Mouse (Mus musculus): ENCODE measurements around the gene Hipk2. TPM values are rescaled to one million over a fixed set of nuclear protein-coding genes. Genes with fewer than 3 reads are reported as not detected.
"Not testable (repeated sequence)": the region's sequence is repeated elsewhere in the genome, so short reads cannot be mapped to it uniquely, and the experiment has no call there.

Gene Hipk2
- total RNA-seq, 2 experiments from 2014 or later, result 60.4 to 62.3 TPM

GRCm38 (mm10) chr6:38704264-38704984, 171.5 kb downstream of the Hipk2 start:
- DNase-seq (ENCODE audit: low spot score in 2 of 2), result no peak

DNA sequence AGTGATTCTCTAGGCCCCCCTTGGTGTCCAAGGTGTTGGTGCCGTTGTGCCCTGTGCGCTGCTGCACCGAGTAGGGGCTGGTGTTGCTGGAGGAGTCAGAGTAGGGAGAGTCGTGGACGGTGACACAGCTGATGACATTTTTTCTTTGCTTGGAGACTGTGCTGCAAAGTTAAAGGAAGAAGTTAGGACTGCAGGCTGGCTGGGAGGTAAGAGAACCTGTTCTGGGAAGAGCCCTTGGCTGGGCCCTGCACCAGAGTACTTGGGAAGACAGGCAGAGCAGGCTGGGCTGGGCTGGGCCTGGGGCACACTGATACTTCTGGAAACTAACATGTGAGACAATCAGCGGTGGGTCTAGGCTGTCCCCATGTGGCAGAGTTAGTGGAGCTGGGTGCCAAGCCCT, 172.4 kb downstream of the Hipk2 start:
- no peak for DNase-seq (ENCODE audit: low spot score in 2 of 2)

GRCm38 (mm10) chr6:38702810-38703399, 173.1 kb downstream of the Hipk2 start:
- no peak for DNase-seq (ENCODE audit: low spot score in 2 of 2)

GRCm38 (mm10) chr6:38701421-38701820, 174.5 kb downstream of the Hipk2 start:
- no peak for DNase-seq (ENCODE audit: low spot score in 2 of 2)

GRCm38 (mm10) chr6:38698233-38698889, 177.6 kb downstream of the Hipk2 start:
- no peak for DNase-seq (ENCODE audit: low spot score in 2 of 2)

GRCm38 (mm10) chr6:38696570-38696969, 179.4 kb downstream of the Hipk2 start:
- DNase-seq (ENCODE audit: low spot score in 2 of 2), result peak in 1 of 2 experiments; percentile 59

DNA sequence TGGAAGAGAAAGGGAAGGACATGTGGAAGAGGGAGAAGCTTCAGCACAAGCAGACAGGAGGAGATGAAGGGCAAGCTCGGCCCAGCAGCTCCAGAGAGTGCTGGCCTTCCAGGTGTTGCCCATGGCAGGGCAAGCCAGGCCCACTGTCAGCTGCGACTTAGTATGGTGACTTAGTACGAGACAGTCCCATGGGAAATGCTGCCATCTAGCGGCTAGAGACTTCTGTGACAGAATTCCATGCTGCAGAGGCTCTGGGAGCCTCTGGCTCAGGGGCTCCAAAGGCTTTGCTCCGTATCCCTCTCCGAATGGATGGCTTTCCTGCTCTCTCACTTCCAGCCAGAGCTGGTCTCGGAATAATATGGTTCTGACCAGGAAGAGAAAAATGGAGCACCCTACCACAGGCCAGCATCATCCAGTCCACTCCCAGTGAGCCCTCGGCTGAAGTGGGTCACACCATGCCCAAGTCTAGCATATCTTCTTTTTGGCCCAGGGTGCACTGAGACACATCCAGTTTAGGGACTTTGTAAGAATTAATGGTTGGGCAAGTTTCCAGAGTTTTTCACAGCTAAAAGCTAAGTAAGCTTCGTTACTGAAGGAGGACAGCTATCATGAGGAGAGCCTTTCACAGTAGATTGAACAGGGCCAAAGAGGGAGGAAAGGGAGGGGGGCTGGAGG, 180.4 kb downstream of the Hipk2 start:
- peak; percentile 85 to 88 for DNase-seq (ENCODE audit: low spot score in 2 of 2)

DNA sequence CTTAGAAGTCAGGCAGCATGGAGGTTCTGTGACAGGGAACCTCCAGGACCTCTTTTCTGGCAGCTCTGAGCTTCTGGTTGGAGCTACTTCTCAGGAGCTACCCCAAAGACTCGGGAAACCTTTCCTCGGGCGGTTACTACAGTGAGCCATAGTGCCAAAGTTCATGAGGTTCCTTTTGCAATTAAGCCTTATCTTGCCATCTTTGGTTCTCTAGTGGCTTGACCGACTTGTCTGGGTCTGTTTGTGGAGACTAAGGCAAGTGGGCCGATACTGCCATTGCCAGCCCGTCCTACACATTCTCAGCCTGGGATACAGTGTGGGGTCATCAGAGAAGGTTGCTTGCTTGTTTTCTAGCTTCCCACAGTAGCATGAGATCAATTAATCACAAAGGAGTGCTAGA, 183.4 kb downstream of the Hipk2 start:
- DNase-seq (ENCODE audit: low spot score in 2 of 2), result no peak

- DNase-seq (ENCODE audit: low spot score in 2 of 2), result no peak
Measured at GRCm38 (mm10) chr6:38691052-38691451, 184.9 kb downstream of the Hipk2 start.

DNA sequence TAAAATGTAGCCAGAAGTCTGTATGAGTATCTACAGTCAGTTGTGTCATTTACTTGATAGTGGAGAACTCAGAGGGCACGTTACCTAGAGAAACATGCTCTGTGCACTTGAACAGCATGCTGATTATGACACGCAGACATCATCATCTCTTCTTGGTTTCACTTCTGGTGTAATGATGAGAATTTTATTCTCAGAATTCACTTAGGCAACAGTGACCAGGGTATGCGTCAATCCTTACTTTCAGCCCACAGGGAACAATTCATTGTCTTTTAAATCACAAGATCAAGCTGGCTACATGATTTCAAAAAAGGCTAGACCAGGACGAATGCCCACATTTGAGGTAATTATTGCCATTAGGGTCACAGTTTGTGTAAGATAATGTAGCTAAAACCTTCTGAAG, 185.3 kb downstream of the Hipk2 start:
- no peak for DNase-seq (ENCODE audit: low spot score in 2 of 2)

GRCm38 (mm10) chr6:38688841-38689240, 187.1 kb downstream of the Hipk2 start:
- no peak for DNase-seq (ENCODE audit: low spot score in 2 of 2)

- peak in 1 of 2 experiments; percentile 39 for DNase-seq (ENCODE audit: low spot score in 2 of 2)
Measured at GRCm38 (mm10) chr6:38687216-38687615, 188.7 kb downstream of the Hipk2 start.

- DNase-seq (ENCODE audit: low spot score in 2 of 2), result no peak
Measured at GRCm38 (mm10) chr6:38682532-38682931, 193.4 kb downstream of the Hipk2 start.

GRCm38 (mm10) chr6:38677629-38678028, 198.3 kb downstream of the Hipk2 start:
- no peak for DNase-seq (ENCODE audit: low spot score in 2 of 2)

DNA sequence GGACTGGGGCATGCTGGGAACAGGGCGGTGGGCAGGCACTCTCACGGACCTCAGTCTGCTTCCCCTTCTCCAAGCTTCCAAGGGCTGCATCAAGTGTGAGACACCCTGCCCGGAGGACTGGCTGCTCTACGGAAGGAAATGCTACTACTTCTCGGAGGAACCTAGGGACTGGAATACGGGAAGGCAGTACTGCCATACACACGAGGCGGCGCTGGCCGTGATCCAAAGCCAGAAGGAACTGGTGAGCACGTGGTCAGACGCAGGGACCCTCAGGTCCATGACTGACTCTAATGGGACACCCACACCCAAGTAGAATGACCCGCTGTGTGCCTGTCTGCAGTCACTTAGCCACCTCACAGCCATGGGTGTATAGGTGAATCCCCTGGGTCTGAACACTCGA, 199.2 kb downstream of the Hipk2 start:
- no peak for DNase-seq (ENCODE audit: low spot score in 2 of 2)

GRCm38 (mm10) chr6:38676217-38676616, 199.7 kb downstream of the Hipk2 start:
- no peak for DNase-seq (ENCODE audit: low spot score in 2 of 2)

- DNase-seq (ENCODE audit: low spot score in 2 of 2), result no peak
Measured at GRCm38 (mm10) chr6:38672011-38672410, 204.0 kb downstream of the Hipk2 start.

GRCm38 (mm10) chr6:38671270-38671669, 204.7 kb downstream of the Hipk2 start:
- DNase-seq (ENCODE audit: low spot score in 2 of 2), result no peak

DNA sequence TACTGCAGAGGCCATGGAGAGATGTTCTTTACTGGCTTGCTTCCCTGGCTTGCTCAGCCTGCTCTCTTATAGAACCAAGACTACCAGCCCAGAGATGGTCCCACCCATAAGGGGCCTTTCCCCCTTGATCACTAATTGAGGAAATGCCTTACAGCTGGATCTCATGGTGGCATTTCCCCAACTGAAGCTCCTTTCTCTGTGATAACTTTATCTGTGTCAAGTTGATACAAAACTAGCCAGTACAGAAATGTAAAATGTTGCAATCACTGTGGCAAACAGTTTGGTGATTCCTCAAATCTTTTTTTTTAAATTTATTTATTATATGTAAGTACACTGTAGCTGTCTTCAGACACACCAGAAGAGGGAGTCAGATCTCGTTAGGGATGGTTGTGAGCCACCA, 205.5 kb downstream of the Hipk2 start:
- not testable (repeated sequence) for DNase-seq (ENCODE audit: low spot score in 2 of 2)

- DNase-seq (ENCODE audit: low spot score in 2 of 2), result no peak
Measured at GRCm38 (mm10) chr6:38669580-38669979, 206.4 kb downstream of the Hipk2 start.

DNA sequence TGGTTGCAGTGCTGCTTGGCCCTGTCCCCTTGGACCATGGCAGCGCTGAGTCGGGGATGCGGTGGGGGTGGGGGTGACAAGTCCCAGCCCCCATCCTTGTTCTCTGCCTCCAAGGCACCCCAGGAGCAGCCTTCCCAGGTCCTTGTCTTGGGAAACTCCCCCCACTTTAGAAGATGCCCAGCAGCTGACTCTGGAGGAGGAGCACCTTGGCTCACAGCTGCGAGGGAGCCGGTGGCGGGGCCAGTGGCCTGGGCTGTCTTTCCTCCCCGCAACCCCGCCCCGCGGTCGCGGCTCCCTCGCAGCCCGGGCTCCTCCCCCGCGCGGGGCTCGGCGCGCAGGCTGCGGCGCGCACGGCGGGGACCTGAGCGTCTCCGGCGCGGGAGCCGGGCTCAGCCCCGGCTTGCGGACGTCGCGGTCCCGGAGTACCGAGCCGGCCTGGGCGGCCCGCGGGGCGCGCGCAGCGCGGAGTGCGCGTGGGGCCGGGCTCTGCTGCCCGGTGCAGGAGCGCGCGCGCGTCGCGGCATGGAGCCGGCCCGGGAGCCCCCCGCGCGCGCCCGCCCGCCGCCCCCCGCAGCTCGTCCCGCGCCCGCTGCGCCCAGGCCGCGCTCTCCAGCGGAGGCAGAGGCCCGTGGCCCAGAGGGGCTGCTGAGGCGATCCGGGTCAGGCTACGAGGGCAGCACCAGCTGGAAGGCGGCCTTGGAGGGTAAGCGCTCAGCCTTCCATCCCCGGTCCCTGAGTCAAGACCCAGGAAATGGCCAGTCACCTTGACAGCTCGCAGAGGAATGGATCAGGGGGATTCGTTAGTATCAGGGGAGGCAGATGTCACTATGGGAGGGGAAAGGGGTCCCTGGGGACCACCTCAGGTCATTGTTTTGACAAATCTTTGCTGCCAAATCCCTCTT, 213.0 kb downstream of the Hipk2 start, which contains the start of gene Clec2l:
Clec2l (plus strand) TSS at position 356 of the 902 bp plus-strand sequence.
- peak; percentile 26 to 45 for DNase-seq (ENCODE audit: low spot score in 2 of 2)

Measured in layer of hippocampus, postnatal 14 days (tissue).